Mouse (Mus musculus) heart, embryonic 13.5 days (tissue): ENCODE data around the gene Gpr137. TPM values are rescaled to one million over a fixed set of nuclear protein-coding genes. Genes with fewer than 3 reads are reported as not detected.

Experiments
- ATAC-seq: fragments of 200-750 bp; cut with Nextera tagmentation; 2 replicates; pipeline ENCODE4 v1.8.0; 2017; ENCODE audit warnings: moderate TSS enrichment; ENCODE audit not compliant: insufficient number of reproducible peaks, low FRiP score, low TSS enrichment; ENCODE audit errors: extremely low read depth
- H3K27ac ChIP-seq: fragments of 300-500 bp; sonication (generic); replicated peaks from 2 replicates; pipeline ENCODE4 v1.5.1; 2015; ENCODE audit warnings: moderate library complexity, mild to moderate bottlenecking, inconsistent platforms
- H3K27me3 ChIP-seq: fragments of 300-500 bp; sonication (generic); replicated peaks from 2 replicates; pipeline ENCODE4 v1.6.1; 2015; ENCODE audit warnings: mild to moderate bottlenecking, inconsistent platforms
- H3K36me3 ChIP-seq: fragments of 300-500 bp; sonication (generic); 2 replicates; pipeline ENCODE4 v1.6.1; 2015; ENCODE audit warnings: mild to moderate bottlenecking, inconsistent platforms
- H3K4me1 ChIP-seq: fragments of 300-500 bp; sonication (generic); 2 replicates; pipeline ENCODE4 v1.6.1; 2015; ENCODE audit warnings: inconsistent platforms
- H3K4me2 ChIP-seq: fragments of 300-500 bp; sonication (generic); 2 replicates; pipeline ENCODE4 v1.6.1; 2015; ENCODE audit warnings: inconsistent platforms, mild to moderate bottlenecking, moderate library complexity
- H3K4me3 ChIP-seq: fragments of 300-500 bp; sonication (generic); 2 replicates; pipeline ENCODE4 v1.5.1; 2015; ENCODE audit warnings: moderate library complexity, mild to moderate bottlenecking, inconsistent platforms
- H3K9ac ChIP-seq: fragments of 300-500 bp; sonication (generic); 2 replicates; pipeline ENCODE4 v1.6.1; 2015; ENCODE audit warnings: inconsistent platforms, mild to moderate bottlenecking, moderate library complexity
- H3K9me3 ChIP-seq: fragments of 300-500 bp; sonication (generic); 2 replicates; pipeline ENCODE4 v1.6.1; 2016; ENCODE audit warnings: inconsistent platforms
- WGBS: fragments of 180-500 bp; shearing (Covaris S2); methylation state at CpG from one replicate; pipeline ENCODE4 v1.1.7; 2015; ENCODE audit warnings: mixed read lengths; 5-methylcytosine and 5-hydroxymethylcytosine counted together
- polyA plus RNA-seq: library from polyadenylated mRNA; unstranded; fragments of >200 nt; fragmentation: Nextera tagmentation; extraction: Ambion mirVana; gene quantifications from 2 replicates; pipeline ENCODE4 v1.2.1, GENCODE M21; 2015

The Gpr137 gene
- polyA plus RNA-seq, 1 experiment from 2014 or later: 18.6 TPM

DNA sequence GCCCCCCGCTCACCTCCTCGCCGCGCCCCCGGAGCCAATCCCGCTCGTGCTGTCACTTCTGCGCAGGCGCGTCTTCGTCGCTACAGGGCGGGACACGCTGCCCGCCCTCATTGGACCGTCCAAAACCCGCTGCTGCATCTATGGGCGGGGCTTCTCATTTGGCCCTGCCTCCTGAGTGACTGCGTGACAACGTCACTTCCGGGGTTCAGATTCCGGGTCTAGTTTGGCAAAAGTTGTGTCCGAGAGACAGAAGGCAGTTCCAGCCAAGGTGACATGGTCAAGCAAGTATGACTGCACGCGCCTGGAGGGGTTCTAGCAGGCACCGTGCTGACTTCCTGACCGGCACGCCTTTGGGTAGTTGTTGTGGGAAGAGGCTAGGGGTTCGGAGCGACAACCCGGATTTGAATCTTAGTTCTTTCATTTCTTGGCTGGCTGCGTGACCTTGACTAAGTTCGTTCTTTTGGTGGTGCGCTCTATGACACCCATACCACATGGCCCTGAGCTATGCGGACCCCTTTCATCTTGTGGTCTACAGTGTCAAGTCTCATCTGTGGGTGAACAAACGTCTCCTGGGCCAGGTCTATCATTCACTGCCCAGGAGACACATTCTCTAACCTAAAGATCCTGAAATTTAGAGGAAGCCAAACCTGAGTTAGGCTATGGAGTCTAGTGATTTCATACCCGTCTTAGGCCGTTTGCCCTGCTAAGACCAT, 38.3 kb upstream of the Gpr137 start, which contains the start of gene Fkbp2:
Gene Fkbp2 (minus strand): TSS at position 121 of the 713 bp plus-strand sequence.
- H3K9me3 ChIP-seq: no peaks in the 10 kb centered on the region
- ATAC-seq: peak; percentile 84
- H3K9ac ChIP-seq: peak within 1 kb of the TSS; percentile 94
- H3K4me3 ChIP-seq: peak within 1 kb of the TSS; percentile 82
- no peaks in the 10 kb centered on the region for H3K27me3 ChIP-seq
- peak within 1 kb of the TSS; percentile 97 for H3K27ac ChIP-seq
- peak within 1 kb of the TSS; percentile 87 for H3K4me2 ChIP-seq
- H3K4me1 ChIP-seq: peaks cover 52% of the 10 kb centered on the region
- 1% methylated on average over 38 of the region's 38 CpGs for WGBS
- peaks cover 67% of the 10 kb centered on the region for H3K36me3 ChIP-seq

DNA sequence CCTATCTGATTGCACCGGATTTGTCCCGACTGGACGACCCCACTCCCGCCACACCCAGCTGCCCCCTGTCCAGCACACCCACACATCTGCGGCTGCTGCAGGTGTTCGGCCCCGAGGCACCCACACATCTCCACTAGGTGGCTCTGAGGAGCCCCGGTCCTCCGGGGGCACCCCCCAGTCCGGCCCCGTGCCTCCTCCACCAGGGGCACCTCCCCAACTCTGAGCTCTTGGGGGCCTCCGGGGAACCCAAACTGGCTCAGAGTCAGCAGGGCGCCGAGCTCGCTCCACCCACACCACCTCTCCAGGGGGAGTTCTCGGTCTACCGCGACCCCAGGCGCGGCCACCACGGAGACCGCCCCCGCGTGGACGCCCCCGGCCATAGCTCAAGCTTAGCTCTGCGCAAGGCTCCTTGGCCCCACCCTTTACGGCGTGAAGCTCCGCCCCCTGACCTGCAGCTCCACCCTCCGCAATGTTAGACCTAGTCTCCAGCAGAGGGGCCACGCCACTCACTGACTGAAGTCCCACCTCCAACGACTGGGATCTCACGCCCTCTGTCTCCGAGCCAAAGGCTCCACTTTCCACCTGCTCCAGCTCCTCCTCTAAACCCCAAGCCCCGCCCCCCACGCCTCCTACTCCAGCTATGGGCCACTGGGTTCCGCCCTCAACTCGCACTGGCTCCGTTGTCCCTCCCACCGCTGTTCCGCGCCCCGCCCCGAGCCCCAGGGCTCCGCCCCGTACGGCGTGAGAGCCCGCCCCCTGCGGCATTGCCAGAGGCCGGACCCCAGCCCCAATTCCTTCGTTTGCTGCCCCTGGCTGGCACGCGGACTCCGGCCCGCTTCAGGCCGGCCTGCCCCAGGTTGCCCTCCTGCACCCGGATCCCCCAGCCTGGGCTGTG, 37.5 kb upstream of the Gpr137 start:
- ATAC-seq: peak; percentile 88
- no peaks in the 10 kb centered on the region for H3K9me3 ChIP-seq
- peak overlapping the region; percentile 94 for H3K9ac ChIP-seq
- H3K4me3 ChIP-seq: peak overlapping the region; percentile 82
- H3K27ac ChIP-seq: peak overlapping the region; percentile 97
- peaks cover 58% of the 10 kb centered on the region for H3K36me3 ChIP-seq
- peaks cover 46% of the 10 kb centered on the region for H3K4me1 ChIP-seq
- H3K27me3 ChIP-seq: no peaks in the 10 kb centered on the region
- WGBS: under 1% methylated on average over 58 of the region's 59 CpGs
- peak overlapping the region; percentile 87 for H3K4me2 ChIP-seq

DNA sequence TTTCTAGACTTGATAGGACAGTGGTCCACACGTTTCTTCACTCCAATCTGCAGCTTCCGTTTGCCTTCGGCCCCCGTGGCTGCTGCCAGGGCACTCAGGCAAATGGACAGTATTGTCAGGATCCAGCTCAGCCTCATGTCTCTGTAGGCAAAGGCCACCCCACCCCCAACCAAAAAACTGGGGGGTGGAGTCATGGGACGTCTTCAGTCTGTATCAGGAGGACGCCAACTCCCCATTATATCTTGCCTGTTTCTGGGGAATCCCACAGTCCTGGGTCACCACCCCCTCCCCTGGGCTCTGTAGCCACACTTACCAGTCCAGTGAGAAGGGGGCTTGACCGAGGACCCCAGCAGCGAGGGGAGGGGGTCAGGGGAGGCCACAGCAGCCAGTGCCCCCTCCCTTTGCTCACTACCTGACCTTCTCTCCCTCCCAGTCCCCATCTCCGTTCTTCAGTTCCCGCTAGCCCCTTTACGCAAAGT, 36.8 kb upstream of the Gpr137 start:
- Histone ChIP-seq H3K9ac (peak overlapping the region; percentile 87), H3K27ac (peak overlapping the region; percentile 97), H3K9me3 (no peaks in the 10 kb centered on the region), H3K4me3 (peak overlapping the region; percentile 82), H3K4me2 (peak overlapping the region; percentile 87), H3K27me3 (no peaks in the 10 kb centered on the region), H3K36me3 (peaks cover 53% of the 10 kb centered on the region), H3K4me1 (peaks cover 45% of the 10 kb centered on the region)
- ATAC-seq: no peak
- WGBS: 6% methylated on average over 11 of the region's 11 CpGs

DNA sequence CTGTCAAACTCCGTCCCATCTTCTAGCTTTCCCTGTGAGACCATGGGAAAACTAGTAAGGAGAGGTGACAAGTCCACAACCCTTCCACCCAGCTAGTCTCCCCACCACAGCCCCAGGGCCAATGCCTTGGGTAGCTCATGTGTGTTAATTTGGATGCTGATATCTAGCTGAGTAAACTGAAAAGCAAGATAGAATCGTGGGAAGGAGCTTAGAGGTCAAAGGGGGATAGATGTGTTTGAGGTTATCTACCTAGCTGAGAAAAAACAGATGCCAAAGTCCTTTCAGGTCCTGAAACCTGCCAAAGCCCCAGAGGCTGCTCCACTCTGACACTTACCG, 36.3 kb upstream of the Gpr137 start:
- 27% methylated on average over 3 of the region's 3 CpGs for WGBS
- no peak for ATAC-seq
- H3K9me3 ChIP-seq: no peaks in the 10 kb centered on the region
- H3K4me1 ChIP-seq: peaks cover 49% of the 10 kb centered on the region
- peak overlapping the region; percentile 82 for H3K4me3 ChIP-seq
- no peaks in the 10 kb centered on the region for H3K27me3 ChIP-seq
- H3K27ac ChIP-seq: peak overlapping the region; percentile 97
- H3K36me3 ChIP-seq: peaks cover 49% of the 10 kb centered on the region
- peak overlapping the region; percentile 87 for H3K9ac ChIP-seq
- H3K4me2 ChIP-seq: peak overlapping the region; percentile 87

DNA sequence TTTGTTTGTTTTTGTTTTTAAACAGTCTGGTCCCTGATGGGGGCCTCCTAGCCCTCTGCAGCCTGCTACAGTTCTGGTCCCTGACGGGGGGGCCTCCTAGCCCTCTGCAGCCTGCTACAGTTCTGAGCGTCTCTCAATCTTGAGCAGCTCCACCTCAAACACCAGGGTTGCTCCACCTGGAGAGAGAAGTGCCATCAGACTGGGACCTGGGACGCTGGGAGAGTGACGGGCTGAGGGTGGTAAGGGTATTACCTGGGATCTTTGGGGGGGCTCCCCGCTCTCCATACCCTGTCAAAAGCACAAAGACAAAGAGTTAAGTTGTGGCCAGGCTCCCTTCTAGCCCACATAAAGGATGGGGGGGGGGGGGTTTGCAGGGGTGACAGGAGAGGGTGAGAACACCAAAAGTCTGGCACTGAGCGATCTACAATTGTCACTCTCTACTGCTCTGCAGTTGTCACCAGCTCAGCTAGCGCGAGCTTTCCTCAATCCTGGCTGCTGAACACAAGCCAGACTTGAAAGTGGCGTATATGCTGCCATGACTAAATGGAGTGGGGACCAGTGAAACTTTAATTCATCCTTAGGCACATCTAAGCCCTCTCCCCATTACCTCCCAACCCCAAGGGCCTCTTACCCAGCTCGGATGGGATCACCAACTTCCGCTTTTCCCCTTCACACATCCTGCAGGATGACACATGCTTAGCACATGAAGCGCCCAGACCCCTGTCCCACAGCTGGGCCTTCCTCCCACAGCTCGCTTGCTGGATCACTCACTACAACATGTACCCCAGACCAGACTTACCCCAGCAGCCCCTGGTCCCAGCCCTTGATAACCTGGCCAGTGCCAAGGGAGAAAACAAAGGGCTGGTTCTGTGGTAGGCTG, 35.7 kb upstream of the Gpr137 start:
- H3K9ac ChIP-seq: peak overlapping the region; percentile 87
- no peaks in the 10 kb centered on the region for H3K9me3 ChIP-seq
- H3K36me3 ChIP-seq: peaks cover 43% of the 10 kb centered on the region
- H3K27ac ChIP-seq: peak overlapping the region; percentile 97; the same call in 1 of the 2 replicates
- H3K4me2 ChIP-seq: peak overlapping the region; percentile 87
- ATAC-seq: no peak
- H3K4me1 ChIP-seq: peaks cover 51% of the 10 kb centered on the region
- no peaks in the 10 kb centered on the region for H3K27me3 ChIP-seq
- H3K4me3 ChIP-seq: peak overlapping the region; percentile 82
- 70% methylated on average over 13 of the region's 13 CpGs for WGBS

DNA sequence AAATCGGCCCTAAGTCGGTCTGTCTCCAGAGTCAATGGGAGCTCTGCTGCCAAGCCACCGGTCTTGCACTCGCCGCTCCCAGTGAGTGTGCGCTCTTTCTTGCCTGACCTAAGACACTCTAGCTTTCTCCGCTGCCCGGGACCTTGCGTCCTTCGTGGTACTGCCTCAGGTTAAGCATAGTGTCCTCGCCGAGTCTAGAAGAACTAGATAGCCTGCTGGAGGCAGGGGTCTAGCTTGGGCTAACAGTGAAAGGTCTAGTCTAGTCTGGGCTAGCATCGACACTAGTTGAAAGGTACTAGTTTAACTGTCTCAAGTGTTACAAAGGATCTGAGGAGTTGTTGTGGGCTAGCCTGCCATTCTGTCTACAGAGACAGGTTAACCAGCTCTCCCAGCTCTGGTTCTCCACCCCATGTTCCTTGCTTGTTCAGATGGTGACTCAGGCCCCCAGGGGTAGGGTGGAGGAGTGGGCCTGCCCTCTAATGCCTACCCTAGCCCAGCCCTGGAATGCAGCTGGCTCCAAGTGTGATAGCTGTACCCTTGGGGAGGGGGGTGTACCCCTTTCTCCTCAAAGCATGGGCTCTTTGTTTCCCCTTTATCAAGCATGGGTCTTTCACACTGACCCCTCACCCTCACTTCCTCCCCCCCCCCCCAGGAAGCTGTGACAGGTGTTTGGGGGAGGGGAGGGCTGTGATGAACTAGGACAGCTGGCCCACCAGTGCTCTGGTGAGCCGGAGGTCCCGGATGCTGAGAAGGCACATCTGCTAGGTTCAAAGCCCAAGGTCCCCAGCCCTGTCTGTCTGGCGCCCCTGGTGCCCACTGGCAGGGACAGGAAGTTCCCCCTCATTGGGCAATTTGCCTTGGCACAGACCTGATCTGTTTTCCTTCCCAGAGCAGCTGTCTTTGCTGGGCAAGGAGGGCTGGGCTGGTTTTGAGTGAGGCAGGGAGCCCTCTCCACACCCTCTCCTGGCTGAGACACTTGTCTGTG, 33.5 kb upstream of the Gpr137 start, which contains the start of gene Plcb3:
Gene Plcb3 (minus strand): TSS at position 934 of the 985 bp plus-strand sequence.
- WGBS: under 1% methylated on average over 16 of the region's 16 CpGs
- no peak for ATAC-seq
- H3K4me3 ChIP-seq: peak within 1 kb of the TSS; percentile 86
- H3K9ac ChIP-seq: peak within 1 kb of the TSS; percentile 93
- H3K36me3 ChIP-seq: peaks cover 24% of the 10 kb centered on the region
- peak within 1 kb of the TSS; percentile 81 for H3K4me2 ChIP-seq
- no peaks in the 10 kb centered on the region for H3K9me3 ChIP-seq
- peaks cover 53% of the 10 kb centered on the region for H3K4me1 ChIP-seq
- peak within 1 kb of the TSS; percentile 81 for H3K27ac ChIP-seq
- H3K27me3 ChIP-seq: no peaks in the 10 kb centered on the region

DNA sequence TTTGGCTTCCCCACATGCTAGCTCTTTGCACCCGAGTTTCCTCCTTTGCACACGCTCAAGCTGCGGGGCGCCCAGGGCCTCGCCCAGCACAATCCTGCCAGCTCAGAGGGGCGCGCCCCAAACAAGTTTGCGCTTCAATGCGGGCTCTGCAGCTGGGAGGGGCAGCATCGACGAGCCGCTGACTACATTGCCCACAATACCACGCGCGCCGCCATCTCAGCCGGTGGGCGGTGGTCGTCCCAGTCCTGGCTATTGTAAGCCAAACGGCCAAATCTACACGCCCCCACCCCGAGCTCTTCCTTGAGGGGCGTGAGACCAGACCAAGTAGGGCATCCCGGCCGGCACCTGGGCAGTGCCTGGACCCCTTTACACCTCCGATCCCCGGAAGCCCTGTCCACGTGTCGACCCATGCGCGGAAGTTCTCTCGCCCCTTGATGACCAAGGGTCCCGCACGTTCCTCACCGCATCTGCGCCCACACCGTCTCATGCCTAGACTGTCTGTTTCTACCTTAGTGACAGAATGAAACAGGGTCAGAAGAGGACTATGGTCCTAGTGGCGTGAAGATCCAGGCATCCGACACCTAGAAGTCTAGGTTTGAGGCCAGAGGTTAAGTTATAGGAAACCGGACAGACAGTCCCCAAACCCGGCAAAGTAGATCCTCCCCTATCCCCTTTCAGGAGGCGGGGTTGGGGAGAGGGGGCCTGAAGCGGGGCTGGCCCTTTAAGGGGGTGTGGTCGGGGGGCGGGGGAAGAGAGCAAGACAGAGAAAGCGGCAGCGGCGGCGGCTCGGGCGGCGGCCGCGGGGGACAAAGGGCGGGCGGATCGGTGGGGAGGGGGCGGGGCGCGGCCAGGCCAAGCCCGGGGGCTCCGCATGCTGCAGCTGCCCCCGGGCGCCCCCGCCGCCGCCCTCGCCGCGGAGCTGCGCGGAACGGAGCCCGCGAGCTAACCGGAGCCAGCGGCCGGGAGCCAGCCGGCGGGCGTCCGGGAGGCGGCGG, 32.2 kb upstream of the Gpr137 start, which contains the start of gene Ppp1r14b:
Gene Ppp1r14b (plus strand): TSS at position 758 of the 995 bp plus-strand sequence.
- peak; percentile 28; the same call in 1 of the 2 replicates for ATAC-seq
- Histone ChIP-seq H3K4me1 (peaks cover 64% of the 10 kb centered on the region), H3K4me3 (peak within 1 kb of the TSS; percentile 86), H3K36me3 (peaks cover 24% of the 10 kb centered on the region), H3K4me2 (peak within 1 kb of the TSS; percentile 81), H3K27me3 (no peaks in the 10 kb centered on the region), H3K9me3 (no peaks in the 10 kb centered on the region), H3K27ac (peak within 1 kb of the TSS; percentile 81), H3K9ac (peak within 1 kb of the TSS; percentile 93)
- under 1% methylated on average over 62 of the region's 84 CpGs for WGBS

DNA sequence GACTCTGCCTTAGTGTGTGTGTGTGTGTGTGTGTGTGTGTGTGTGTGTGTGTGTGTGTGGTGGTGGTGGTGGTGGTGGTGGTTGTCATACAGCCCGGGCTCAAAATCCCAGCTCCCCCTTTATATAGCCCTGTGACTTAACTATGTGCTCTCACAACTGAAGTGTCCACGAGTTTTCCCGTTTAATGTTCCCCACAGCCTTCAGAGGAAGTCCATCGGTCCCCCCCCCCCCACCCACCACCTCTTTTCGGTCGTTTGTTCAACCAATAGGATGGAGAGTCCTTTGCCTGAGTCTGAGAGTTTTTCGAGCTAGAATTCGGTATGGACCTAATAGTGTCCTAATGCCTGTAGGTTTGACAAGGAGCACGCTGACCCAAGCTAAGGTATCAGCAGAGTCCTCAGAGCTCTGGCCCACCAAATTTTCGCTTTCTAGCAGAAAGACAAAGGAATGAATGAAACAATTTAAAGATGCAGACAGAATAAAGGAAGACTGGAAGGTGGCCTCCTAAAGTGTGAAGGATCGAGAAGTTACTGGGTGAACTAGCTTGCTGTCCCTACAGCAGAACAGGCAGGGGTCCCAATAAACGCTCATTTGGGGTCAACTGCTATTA, 31.4 kb upstream of the Gpr137 start:
- Histone ChIP-seq H3K4me2 (peak overlapping the region; percentile 81), H3K36me3 (peaks cover 23% of the 10 kb centered on the region), H3K4me3 (peak overlapping the region; percentile 86), H3K27me3 (no peaks in the 10 kb centered on the region), H3K4me1 (peaks cover 62% of the 10 kb centered on the region), H3K9me3 (no peaks in the 10 kb centered on the region), H3K9ac (peak overlapping the region; percentile 93), H3K27ac (no peak overlapping the region)
- 38% methylated on average over 12 of the region's 12 CpGs for WGBS
- no peak for ATAC-seq
